Mouse (Mus musculus): ENCODE results near the gene Olfr1302. TPM values are rescaled to one million over a fixed set of nuclear protein-coding genes. Genes with fewer than 3 reads are reported as not detected.

The Olfr1302 gene
- not detected for polyA plus RNA-seq (2015; fragmentation: Illumina TruSeq; extraction: RNeasy Lipid Tissue Mini Kit (QIAGEN cat#74804); ENCODE audit: insufficient read depth, low read depth, low replicate concordance)

DNA sequence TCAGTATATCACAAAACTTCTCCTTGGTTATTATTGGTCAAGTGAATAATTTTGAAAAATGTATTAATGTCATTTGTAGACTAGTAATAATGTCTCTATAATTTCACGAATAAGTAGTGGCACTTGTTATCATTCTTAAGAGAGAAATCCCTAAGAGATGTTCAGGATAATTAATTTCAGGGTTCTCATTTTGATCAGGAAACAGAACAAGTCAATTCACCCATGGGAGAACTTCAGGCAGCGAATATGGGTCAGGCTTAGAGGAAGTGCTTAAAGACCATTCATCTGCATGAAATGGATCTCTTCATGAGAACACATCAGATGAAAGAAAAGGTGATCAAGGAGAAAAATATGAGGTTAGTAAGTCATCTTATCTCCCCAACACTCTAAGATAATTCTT, at the start of gene Olfr1302:
TSS of gene Olfr1302 (plus strand) at position 301 of the 400 bp plus-strand sequence.

DNA sequence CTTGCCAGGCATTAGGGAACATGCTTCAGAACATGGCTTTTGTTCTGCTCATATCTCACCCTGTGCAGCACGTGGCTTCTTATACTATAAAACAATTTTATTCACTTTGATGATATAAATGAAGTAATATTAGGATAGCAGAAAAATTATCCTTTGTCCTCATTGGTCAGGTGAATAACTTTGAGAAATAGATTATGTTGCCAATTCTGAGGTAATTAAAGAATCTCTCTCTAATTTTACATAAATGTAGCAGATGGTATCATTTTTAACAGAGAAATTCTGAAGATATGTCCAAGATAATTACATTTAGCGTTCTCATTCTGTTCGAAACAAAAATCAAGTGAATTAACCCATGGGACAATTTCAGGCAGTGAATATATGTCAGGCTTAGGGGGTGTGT, 26.5 kb upstream of the Olfr1302 start, which contains the start of gene Olfr1301:
TSS of gene Olfr1301 (plus strand) at position 301 of the 400 bp plus-strand sequence.

DNA sequence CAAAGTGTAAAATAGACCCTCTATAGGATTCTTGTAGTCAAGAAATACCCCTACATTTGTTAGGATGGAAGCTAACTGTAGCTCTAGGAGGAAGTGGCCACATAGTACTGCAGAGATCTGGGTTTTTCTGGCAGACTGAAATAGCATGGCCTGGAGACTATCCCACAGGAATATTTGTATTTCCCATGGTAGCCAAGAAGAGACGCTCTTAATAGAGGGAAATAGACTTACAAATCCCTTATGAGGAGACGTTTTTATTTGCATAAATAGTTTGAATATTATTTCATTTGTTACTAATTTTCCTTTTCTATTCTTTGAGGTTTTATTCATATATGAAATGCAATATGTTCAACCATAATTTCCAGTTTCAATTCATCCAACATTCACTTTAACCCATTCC, 43.0 kb downstream of the Olfr1302 start, which contains the start of gene Olfr1303:
TSS of gene Olfr1303 (minus strand) at position 101 of the 400 bp plus-strand sequence.

Other genes starting within 250 kb of the Olfr1302 start
- not detected for gene Olfr1294, start 237.1 kb upstream of the Olfr1302 start, polyA plus RNA-seq (2015; fragmentation: Illumina TruSeq; extraction: RNeasy Lipid Tissue Mini Kit (QIAGEN cat#74804); ENCODE audit: insufficient read depth, low read depth, low replicate concordance)
- gene Olfr1295, start 207.7 kb upstream of the Olfr1302 start, polyA plus RNA-seq (2015; fragmentation: Illumina TruSeq; extraction: RNeasy Lipid Tissue Mini Kit (QIAGEN cat#74804); ENCODE audit: insufficient read depth, low read depth, low replicate concordance), result not detected
- gene Olfr1297, start 150.9 kb upstream of the Olfr1302 start, polyA plus RNA-seq (2015; fragmentation: Illumina TruSeq; extraction: RNeasy Lipid Tissue Mini Kit (QIAGEN cat#74804); ENCODE audit: insufficient read depth, low read depth, low replicate concordance), result not detected
- gene Olfr1298, start 128.2 kb upstream of the Olfr1302 start, polyA plus RNA-seq (2015; fragmentation: Illumina TruSeq; extraction: RNeasy Lipid Tissue Mini Kit (QIAGEN cat#74804); ENCODE audit: insufficient read depth, low read depth, low replicate concordance), result not detected
- not detected for gene Olfr1299, start 116.0 kb upstream of the Olfr1302 start, polyA plus RNA-seq (2015; fragmentation: Illumina TruSeq; extraction: RNeasy Lipid Tissue Mini Kit (QIAGEN cat#74804); ENCODE audit: insufficient read depth, low read depth, low replicate concordance)
- gene Olfr1301, start 26.4 kb upstream of the Olfr1302 start, polyA plus RNA-seq (2015; fragmentation: Illumina TruSeq; extraction: RNeasy Lipid Tissue Mini Kit (QIAGEN cat#74804); ENCODE audit: insufficient read depth, low read depth, low replicate concordance), result not detected
- gene Olfr1303, start 42.9 kb downstream of the Olfr1302 start, polyA plus RNA-seq (2015; fragmentation: Illumina TruSeq; extraction: RNeasy Lipid Tissue Mini Kit (QIAGEN cat#74804); ENCODE audit: insufficient read depth, low read depth, low replicate concordance), result not detected
- gene Olfr1305, start 99.7 kb downstream of the Olfr1302 start, polyA plus RNA-seq (2015; fragmentation: Illumina TruSeq; extraction: RNeasy Lipid Tissue Mini Kit (QIAGEN cat#74804); ENCODE audit: insufficient read depth, low read depth, low replicate concordance), result not detected
- not detected for gene Olfr1306, start 138.8 kb downstream of the Olfr1302 start, polyA plus RNA-seq (2015; fragmentation: Illumina TruSeq; extraction: RNeasy Lipid Tissue Mini Kit (QIAGEN cat#74804); ENCODE audit: insufficient read depth, low read depth, low replicate concordance)
- gene Olfr1307, start 172.0 kb downstream of the Olfr1302 start, polyA plus RNA-seq (2015; fragmentation: Illumina TruSeq; extraction: RNeasy Lipid Tissue Mini Kit (QIAGEN cat#74804); ENCODE audit: insufficient read depth, low read depth, low replicate concordance), result not detected
- gene Olfr1308, start 187.5 kb downstream of the Olfr1302 start, polyA plus RNA-seq (2015; fragmentation: Illumina TruSeq; extraction: RNeasy Lipid Tissue Mini Kit (QIAGEN cat#74804); ENCODE audit: insufficient read depth, low read depth, low replicate concordance), result not detected
- gene Olfr1309, start 212.9 kb downstream of the Olfr1302 start, polyA plus RNA-seq (2015; fragmentation: Illumina TruSeq; extraction: RNeasy Lipid Tissue Mini Kit (QIAGEN cat#74804); ENCODE audit: insufficient read depth, low read depth, low replicate concordance), result not detected
- not detected for gene Olfr1310, start 235.3 kb downstream of the Olfr1302 start, polyA plus RNA-seq (2015; fragmentation: Illumina TruSeq; extraction: RNeasy Lipid Tissue Mini Kit (QIAGEN cat#74804); ENCODE audit: insufficient read depth, low read depth, low replicate concordance)
- not detected for gene Olfr1311, start 247.0 kb downstream of the Olfr1302 start, polyA plus RNA-seq (2015; fragmentation: Illumina TruSeq; extraction: RNeasy Lipid Tissue Mini Kit (QIAGEN cat#74804); ENCODE audit: insufficient read depth, low read depth, low replicate concordance)